Mouse (Mus musculus) cerebellum, adult 9-11 months (tissue): ENCODE data around the gene Nploc4.

ENCODE experiments used
- DNase-seq: peaks from one replicate; pipeline ENCODE4 v3.0.0; 2022

Nploc4 gene

DNA sequence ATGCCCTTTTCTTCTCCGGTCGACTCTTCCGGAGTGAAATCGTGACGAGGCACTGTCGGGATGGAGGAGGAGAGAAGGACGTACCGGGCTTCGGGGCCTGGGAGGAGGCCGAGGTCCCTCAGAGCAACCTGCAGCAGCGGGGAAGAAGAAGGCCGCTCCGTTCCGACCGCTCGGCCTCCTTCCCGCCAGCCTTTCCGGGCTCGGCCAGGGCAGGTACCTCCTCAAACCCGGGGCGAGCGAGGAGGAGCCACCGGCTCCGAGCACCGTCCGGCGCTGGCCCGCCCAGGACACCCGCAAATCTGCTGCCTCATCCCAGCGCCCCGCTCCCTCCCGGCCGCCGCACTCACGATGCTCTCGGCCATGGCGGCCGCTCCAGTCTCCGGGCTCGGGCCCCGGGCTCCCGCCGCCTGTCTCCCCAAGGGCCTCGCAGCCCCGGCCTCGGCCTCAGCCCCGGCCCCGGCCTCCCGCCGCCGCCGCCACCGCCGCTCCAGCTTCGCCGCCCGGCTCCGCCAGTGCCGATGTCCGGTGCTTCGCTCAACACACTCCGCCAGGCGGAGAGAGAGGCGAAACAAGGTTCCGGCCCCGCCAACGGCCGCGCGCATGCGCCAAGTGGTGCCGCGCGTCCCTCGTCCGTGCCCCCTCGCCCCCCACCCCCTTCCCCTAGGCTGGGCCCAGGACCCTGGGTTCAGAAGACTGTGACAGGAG is at the start of gene Nploc4:
TSS of gene Nploc4 (minus strand) at position 557 of the 705 bp plus-strand sequence.
- peak; percentile 83 for DNase-seq

DNA sequence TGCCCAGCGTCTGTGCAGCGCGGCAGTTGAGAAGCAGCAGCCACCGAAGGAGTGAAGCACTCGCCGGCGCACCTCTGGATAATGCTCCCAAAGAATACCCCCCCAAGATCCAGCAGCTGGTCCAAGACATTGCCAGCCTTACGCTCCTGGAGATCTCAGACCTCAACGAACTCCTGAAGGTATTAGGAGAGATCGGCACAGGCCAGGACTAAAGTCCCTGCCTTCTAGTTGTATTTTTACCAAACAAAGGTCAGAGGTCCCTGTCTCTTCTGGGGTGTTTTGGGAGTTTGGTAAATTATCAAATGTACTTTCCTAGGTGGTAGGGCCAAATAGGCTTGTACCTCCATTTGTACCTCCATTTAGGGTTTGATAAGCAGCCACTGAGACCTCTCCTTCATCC is 47.7 kb upstream of the Nploc4 start:
- DNase-seq = no peak

DNA sequence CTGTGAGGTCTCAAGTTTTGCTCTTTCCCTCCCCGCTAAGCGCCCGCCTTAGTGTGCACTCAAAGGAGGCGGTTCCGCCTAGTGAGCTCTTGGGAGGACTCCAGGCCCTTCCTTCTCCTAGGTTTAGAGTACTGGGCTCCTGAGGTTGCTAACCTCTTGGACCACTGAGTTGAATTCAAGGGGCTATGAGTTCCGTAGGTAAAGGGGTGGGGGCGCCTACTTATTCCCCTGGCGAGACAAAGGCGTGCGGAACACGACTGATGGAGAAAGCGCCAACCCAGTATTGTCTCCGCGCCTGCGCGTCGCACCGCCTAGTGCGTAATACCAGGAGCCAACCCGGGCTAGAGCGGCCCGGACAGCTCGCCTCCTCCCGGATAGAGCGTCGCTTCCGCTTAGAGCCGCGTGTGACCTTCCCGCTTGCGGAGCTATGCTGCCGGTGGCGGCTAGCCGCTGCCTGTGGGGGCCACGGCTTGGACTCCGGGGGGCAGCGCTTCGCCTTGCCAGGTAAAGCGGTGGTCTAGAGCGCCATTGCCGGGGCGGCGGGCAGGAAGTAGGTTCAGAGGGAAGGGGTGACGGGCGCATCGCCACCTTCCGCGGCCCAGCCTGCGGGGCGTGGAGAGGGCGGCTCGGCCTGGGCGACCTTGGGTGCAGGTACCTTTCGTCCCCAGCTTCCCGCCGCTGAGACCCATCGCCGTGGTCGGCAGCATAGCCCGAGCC is 46.9 kb upstream of the Nploc4 start, which contains the start of gene Mrpl12:
TSS of gene Mrpl12 (plus strand) at position 349 of the 717 bp plus-strand sequence.
- DNase-seq = peak; percentile 91

DNA sequence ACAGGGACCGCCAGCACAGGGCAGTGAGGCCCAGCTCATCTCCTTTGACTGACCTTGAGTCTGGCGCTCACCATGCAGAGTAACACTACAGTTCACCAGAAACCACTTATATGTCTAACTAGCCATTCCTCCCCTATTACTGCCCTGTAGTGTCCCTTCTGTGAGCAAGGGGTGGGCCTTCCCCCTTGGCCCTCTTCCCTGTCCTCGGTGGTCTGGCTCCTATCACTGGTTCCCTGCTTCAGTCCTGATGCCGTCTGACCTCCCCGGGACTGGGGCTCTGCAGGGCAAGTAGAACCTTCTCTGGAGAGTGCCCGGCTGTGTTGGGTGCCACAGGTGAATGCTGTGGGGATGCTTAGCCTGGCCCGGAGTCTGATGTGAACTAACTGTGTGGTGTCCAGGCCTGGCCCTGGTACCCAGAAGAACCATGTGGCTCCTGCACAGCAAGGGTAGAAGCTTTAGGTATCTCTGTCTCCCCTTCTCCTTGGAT is 46.0 kb upstream of the Nploc4 start:
- DNase-seq = peak; percentile 54

DNA sequence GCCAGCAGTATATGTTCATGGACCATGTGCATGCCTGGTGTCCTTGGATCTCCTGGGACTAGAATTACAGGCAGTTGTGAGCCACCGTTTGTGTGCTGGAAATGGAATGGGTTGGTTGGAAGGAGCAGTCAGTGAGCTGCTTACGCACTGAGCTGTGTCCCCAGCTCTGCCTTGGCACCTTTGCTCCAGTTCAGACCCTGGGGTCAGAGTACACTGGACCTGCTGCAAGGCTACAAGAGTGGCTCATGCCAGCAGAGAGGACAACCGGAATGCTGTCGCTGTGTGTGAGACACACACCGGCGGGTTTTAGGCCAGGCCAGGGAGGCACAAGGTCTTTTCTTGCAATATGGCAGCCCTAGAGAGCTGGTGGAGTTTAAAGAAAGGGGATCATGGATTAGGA is 34.5 kb upstream of the Nploc4 start:
- DNase-seq = no peak

DNA sequence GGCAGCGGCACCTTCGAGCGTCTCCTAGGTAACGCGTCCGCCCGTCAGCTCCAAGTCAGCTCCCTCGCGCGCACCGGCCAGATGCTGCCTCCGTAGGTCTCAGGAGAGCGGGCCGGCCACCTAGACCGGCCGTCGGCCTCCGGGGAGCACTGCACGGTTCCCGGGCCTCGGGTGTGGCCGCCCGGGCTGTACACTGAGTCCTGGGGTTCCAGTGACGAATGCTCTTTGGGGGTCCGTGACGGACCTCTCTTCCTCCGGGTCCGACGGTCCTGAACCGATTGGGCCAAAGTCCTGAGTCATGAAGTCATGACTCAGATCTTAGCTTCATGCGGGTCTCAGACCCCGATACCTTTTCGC is 30.2 kb upstream of the Nploc4 start:
- no peak for DNase-seq

DNA sequence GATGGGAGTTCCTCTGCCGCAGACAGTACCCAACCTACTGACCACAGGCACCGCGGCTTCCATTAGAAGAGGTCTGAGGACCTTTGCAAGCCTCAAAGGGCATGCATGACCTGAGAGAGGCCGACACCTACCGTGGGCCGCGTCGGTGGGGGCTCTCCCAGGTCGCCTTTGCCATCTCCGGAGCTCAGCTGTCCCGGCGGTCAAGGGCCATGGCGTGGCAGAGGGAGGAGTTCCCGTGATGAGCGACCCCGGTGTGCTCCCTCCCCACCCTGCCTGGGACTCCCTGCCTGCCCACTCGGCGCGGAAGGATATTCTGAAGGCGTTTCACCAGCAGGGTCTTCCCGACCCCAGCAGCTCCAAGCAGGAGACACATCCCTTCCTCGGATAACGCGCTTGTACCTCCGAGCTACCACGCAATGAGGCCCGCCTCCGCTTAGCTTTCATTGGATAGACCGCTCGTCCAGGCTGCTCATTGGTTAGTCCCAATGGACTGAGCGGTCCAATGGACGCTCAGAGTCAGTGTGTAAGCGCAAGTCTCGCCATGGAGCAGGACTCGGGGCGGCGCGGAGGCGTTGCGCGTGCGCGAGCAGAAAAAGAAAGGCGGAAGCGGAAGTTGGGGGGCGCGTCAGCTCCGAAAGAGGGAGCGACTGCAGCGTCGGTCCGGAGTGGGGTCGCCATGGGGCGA is 29.7 kb upstream of the Nploc4 start, which contains the start of gene Arl16:
TSS of gene Arl16 (minus strand) at position 557 of the 685 bp plus-strand sequence.
- peak; percentile 94 for DNase-seq

DNA sequence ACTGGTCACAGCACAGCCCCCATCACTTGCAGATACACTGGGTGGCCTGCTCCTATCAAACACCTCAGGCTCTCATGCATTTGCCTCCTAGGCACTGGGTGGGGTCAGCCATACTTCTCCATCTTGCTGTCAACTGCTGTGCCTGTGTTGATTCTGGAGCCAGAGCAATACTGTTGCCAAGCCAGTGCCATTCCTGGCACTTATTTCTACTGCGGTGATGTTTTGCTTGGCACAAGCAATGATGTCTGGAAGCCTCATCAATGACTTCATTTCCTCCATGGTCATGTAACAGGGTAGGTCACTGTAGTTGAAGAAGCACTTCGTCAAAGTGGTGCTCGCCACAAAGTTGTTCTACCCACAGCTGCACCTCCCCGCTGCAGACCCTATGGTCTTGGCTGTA is 28.0 kb upstream of the Nploc4 start:
- DNase-seq = no peak

DNA sequence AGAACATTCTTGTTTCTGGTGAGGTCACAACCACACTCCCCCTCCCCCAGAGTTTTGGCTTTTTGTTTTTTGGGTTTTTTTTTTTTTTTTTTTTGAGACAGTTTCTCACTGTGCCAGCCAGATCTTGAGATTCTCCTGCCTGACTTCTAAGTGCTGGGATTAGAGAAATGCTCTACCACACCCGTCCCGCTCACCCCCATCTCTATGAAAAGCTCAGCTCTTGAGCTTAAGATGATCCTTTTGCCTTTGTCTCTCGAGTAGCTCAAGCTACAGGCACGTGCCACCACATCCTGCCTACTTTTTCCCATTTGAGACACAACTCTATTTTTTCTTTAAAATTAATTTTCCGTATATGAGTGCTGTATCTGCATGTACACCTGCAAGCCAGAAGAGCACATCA is 26.9 kb upstream of the Nploc4 start:
- DNase-seq = no peak

DNA sequence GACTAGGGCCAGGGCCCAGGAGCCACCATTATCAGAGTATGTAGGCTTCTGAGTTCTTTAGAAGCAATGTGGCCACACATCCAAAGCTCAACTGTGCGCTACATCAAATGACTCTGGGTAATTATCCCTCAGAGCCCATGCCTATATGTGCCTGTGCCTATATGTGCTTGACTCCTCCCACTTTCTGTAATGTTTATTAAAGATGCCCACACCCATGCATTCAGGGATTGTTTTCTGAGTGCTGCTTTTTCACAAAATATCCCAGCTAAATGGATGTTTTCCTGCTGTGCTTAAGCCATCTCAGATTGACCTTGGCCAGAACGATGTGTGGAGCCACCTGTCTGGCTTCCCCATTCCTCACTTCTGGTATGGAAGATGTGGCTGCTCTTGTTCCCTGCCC is 26.0 kb upstream of the Nploc4 start:
- no peak for DNase-seq

DNA sequence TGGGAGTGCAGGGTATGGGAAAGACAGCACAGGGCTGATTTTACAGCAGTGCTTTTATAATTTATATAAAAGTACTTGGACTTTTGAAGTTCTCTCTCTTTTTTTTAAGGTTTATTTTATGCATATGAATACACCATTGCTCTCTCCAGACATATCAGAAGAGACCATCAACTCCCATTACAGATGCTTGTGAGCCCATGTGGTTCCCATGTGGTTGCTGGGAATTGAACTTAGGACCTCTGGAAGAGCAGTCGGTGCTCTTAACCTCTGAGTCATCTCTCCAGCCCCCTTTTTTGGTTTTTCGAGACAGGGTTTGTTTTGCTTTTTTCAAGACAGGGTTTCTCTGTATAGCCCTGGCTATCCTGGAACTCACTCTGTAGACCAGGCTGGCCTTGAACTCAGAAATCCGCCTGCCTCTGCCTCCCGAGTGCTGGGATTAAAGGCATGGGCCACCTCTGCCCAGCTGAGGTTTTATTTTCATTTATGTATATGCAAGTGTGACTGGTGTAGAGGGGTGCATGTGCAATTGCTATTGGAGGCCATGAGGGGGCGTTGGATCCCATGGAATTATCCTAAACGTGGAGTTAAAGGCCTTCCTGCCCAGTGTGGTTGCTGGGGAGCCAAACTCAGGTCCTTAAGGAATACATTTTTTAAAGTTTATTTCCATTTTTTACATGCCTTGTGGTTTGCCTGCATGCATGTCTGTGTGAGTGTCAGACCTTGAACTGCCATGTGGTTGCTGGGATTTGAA is 21.5 kb upstream of the Nploc4 start:
- DNase-seq = no peak

DNA sequence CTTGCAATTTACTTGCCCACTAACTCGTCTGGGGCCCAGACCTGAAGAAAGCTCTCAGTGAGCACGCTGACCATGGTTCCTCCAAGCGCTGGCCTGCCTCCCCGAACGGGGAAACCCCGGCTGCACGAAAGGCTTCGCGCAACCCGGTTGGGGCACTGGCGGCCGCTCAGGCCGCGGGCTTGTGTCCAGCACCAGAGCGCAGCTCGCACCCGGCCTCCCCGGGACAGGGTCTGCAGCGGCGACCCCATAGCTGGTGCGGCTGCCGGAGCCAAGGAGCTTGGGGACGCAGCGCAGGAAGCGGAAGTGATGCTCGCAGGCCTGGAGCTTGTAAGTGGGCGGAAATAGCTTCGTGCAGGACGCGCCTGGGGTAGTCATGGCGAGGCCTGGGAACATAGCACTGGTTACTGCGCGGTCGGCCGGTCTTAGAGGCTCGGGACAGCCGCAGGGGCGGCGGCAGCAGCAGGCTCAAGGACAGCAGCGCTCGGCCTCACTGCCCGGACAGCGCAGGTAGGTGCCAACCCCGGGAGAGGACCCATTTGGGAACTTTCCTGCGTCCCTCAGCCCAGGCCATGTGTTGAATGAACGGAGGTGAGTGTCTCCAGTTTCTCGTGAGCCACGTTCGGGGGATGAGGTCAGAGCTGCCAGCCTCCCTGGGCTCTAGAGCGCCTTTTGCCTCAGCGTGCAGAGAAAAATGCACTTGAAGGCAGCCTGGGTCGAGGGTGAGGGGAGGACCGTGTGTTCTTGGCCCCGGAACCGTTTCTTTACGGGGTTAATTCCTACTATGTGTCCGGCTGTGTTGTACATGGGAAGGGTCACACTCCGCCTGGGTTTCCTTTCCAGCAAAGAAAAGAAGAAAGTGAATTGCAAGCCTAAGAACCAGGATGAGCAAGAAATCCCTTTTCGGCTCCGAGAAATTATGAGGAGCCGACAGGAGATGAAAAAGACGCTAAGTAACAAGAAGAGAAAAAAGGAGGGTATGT is 20.6 kb upstream of the Nploc4 start, which contains the start of the genes Oxld1 and Ccdc137:
TSS of gene Oxld1 (minus strand) at position 297 of the 980 bp plus-strand sequence.
TSS of gene Ccdc137 (plus strand) at position 344 of the 980 bp plus-strand sequence.
- DNase-seq = peak; percentile 73

DNA sequence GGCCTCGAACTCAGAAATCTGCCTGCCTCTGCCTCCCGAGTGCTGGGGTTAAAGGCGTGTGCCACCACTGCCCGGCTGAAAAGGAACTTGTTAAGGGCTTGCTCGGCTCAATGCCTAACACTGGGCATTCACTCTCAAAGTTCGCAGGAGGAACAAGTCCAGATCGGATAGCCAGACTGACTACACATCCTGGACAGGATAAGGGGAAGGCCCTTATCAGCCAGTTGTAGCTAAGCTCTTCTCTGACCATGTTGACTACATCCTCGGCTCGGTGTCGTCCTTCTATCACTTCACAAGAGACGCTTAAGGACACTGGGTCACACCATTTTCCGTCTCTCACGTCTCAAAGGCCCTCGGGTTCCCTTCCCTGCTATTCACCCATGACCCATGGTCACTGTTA is 19.9 kb upstream of the Nploc4 start:
- no peak for DNase-seq

DNA sequence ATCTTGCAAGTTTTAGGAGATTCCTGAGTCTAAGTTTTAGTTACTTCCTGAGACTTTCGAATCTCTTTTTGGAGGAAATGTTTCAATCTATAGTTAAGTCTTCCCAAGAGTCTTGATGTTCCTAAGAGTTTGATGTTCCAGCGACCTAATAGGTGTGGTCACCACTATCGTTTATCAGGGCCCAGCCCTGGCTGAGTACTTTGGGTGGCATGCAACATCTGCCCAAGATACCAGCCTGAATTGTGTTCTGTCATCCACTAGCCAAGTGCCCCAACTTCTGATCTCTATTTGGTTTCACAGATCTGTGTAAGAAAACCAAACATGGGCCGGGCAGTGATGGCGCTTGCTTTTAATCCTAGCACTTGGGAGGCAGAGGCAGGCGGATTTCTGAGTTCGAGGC is 17.9 kb upstream of the Nploc4 start:
- no peak for DNase-seq

DNA sequence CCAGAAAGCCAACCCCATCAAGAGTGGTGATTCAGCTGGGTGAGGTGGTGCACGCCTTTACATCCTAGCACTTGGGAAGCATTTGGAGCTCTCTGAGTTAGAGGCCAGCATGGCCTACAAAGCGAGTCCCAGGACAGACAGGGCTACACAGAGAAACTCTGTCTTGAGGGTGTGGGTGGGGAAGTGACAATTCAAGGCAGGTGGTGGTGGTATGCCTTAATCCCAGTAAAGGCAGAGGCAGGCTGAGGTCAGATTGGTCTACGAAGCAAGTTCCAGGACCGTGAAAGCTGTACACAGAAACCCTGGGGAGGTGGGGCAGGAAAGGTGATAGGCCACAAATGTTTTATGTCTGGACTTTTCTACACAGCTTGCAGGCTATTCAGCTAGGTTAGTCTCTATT is 17.5 kb upstream of the Nploc4 start:
- no peak for DNase-seq

DNA sequence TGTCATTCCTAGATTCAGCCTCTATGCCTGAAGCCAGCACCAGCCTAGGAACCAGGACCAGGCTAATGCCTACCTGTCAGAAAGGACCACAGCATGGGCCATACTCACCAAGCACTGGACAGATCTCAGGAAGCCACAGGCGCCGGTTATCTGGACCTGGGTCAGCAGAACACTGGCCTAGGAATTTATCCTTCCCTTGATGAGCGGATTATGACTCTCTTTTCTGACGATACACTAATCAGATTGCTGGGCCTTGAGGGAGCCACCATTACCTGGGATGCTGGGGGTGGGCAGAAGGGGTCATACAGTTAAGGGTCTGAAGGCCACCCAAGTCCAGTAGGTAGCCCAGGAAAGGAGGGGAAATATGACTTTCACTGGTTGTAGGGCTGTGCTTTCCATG is 15.8 kb upstream of the Nploc4 start, which contains the start of gene Pde6g:
TSS of gene Pde6g (minus strand) at position 195 of the 400 bp plus-strand sequence.
- no peak for DNase-seq

DNA sequence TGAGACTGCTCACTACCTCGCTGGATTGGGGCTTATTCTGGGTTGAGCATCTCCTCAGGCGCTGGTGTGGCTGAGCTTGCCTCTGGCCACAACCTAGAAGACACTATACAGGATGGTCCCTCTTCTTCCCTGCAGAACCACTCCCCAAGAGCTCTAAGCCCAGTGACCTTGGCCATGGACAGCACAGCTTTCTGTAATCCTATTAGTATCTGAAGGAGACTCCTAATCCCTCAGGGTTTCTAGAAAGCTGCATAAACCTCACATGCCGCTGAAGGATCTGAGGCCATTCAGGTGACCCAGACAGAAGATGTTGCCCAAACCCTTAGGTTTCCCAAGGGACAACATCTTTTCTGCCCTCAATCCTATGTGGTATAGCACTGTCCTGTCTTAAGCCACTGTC is 14.7 kb upstream of the Nploc4 start:
- no peak for DNase-seq

DNA sequence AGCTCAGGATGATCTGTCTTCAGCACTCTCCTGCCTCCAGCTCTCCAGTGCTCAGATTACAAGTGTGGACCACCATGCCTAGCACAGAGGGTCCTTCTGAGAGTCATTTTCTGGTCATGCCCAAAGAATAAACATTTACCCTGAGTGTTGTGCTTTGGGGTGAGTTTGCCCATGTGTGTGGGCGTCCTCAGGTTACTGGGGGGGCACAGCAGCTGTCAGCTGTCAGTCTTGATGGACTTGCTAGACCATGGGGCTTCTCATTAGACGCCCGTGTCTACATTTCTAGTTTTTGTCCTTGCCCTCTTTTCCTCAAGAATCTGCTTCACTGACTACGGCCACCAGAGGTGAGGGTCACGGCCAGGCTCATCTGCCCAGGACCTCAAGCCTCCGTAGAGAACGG is 9.7 kb upstream of the Nploc4 start:
- no peak for DNase-seq

DNA sequence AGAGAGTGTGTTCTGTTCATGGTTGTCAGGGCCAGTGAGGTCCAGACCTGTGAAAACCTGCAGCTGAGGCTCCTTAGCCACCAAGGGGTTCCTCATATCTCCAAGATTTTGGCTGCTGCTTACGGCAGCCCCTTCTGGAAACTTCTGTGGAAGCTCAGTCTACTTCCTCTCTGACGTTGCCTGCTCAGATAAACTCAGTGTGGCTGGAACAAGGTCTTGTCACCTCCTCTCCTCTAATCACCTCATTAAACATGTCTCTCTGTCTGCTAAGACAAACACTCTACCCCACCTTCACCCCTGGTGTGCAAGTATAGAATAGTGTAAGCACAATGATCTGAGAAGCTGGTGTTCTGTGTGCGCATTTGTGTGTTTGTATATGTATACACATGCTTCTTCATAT is 8.0 kb upstream of the Nploc4 start:
- no peak for DNase-seq

DNA sequence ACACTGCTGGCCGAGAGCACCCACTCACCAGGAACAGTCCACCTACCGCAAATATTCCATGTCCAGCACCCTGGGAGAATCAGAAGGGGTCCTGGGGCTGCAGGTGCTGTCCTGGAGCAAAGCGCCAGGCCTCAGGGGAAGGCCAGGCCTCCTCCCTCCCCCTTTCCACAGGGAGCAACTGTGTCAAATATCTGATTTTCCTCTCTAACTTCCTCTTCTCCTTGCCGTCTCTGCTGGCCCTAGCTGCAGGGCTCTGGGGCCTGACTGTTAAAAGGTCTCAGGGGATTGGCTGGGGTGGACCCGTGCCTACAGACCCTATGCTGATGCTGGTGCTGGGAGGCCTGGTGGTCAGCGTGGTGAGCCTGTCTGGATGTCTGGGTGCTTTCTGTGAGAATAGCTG is 6.6 kb upstream of the Nploc4 start:
- no peak for DNase-seq

DNA sequence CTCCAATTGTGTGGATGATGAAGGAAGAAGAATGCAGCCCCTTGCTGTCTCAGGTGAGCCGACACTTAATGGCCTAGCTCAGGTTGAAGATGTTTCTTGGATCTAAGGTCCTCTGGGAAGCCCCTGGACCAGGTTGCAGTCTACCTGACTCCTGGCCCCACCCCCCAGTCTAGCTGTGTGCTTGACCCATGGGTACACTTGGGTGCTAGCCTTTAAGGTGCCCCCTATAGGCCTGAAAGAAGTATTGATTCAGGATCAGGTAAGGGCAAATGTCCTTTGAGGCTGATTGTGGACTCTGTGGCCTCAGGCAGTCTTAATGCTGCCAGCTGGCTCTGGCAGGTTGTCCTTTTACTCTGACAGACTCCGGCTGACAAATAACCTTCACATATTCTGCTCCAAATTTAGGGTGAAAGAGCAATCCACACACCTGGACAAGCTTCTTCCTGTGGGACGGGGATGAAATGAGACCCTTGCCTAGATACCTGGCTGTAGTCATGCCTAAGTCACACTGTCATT is 5.3 kb upstream of the Nploc4 start:
- no peak for DNase-seq
